Mouse (Mus musculus): ENCODE data around the gene Snx8. TPM values are rescaled to one million over a fixed set of nuclear protein-coding genes. Genes with fewer than 3 reads are reported as not detected.

Snx8 gene
- polyA plus RNA-seq, 1 experiment from 2014 or later, result 40.2 TPM

DNA sequence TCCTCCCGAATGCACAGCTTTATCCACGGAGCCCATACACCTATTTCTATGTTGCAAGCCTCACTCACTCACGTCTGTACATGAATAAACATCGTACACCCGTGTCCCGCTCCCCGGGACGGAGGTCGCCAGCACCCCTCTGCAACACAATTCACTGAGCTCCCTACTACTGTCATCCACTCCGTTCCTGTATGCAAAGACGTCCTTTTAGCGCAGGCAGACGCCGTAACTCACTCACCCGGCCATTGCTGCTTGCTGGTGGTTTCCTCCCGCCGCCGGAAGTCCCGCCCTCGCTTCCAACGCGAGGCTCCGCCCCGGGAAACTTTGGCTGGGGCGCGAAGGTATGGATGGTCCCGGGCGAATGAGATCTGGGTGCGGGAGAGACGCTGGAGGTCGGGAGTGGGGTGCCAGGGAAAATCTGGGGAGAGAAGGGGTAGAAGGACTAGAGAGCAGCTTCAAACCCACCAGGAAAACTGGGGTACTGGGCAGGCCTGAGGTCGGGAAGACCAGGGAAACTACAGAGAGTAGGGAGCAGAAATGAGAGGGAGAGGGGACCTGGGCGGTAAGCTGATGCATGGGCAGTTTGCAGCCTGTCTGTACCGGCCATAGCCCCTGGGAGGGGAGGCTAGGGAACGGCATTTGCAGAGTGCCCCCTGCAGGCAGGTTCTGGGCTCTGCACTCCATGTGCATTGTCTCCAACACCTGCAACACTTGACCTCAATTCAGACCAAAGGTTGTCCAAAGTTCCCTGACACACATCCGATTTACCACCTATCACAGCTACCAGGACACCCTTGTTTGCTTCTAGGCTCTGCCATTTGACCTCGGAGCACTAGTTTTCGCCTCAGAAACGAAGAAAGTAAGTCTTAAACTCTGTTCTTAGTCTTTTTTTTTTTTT lies 57.2 kb downstream of the Snx8 start, which contains the start of gene Mrm2:
Mrm2 (minus strand) TSS at position 284 of the 898 bp plus-strand sequence.
- Histone ChIP-seq H3K27ac (replicated peaks) (peak within 1 kb of the TSS; percentile 80), H3K9me3 (no peaks in the 10 kb centered on the region), H3K36me3 (peaks cover 14% of the 10 kb centered on the region; the same call in 1 of the 2 replicates), H3K9ac (peak within 1 kb of the TSS; percentile 60), H3K4me3 (peak within 1 kb of the TSS; percentile 51), H3K27me3 (no peaks in the 10 kb centered on the region), H3K4me2 (peak within 1 kb of the TSS; percentile 91), H3K4me1 (replicated peaks) (peaks cover 15% of the 10 kb centered on the region)
- ATAC-seq (ENCODE audit: low FRiP score, low read depth), result peak; percentile 78
- 1% methylated on average over 39 of the region's 39 CpGs for WGBS

GRCm38 (mm10) chr5:140324058-140324457 lies 65.0 kb downstream of the Snx8 start:
- Histone ChIP-seq H3K9ac (no peak overlapping the region), H3K4me3 (no peak overlapping the region), H3K36me3 (peaks cover 14% of the 10 kb centered on the region; the same call in 1 of the 2 replicates), H3K9me3 (no peaks in the 10 kb centered on the region), H3K27ac (replicated peaks) (no peak overlapping the region), H3K4me1 (replicated peaks) (peaks cover 16% of the 10 kb centered on the region), H3K4me2 (no peak overlapping the region), H3K27me3 (no peaks in the 10 kb centered on the region)
- WGBS, result 95% methylated on average over 5 of the region's 5 CpGs
- no peak for ATAC-seq (ENCODE audit: low FRiP score, low read depth)

DNA sequence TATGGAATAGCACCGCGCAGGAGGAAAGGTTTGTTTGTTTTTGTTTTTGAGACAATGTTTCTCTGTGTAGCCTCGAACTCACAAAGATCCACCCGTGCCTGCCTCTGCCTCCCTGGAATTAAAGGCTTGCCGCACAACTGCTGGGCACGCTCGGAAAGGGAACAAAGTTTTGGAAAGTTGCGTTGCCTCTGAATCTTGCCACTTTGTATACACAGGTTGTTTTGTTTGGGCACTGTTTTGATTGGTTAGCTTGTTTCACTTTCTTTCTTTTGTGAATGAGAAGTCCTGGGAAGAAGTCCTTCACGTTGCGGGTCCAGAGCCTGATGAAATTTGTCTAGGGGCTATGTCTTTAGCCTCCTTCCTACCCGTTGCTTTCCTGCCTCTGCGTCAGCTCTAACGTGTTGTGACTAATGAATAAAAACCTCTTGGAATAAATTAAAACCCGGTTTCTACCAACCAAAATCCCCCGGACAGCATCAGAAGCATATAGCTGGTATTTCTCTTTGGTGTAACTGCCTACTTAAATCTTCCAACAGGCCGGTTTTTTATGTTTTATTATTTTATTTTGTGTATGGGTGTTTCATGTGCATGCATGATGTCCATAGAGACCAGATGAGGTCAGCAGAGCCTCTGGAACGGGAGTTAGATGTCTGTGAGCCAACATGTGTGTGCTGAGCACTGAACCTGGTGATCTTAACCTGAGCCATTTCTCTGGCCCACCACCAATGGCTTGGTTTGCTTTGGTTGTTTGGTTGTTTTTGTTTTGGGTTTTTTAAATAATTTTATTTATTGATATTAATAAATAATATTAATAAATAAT lies 67.1 kb downstream of the Snx8 start:
- 1% methylated on average over 17 of the region's 17 CpGs for WGBS
- Histone ChIP-seq H3K36me3 (0 out of 2 replicates have a peak, but pooled peaks cover 2% of the 10 kb centered on the region), H3K9ac (peak overlapping the region; percentile 91), H3K27ac (replicated peaks) (peak overlapping the region; percentile 78), H3K4me3 (peak overlapping the region; percentile 84), H3K4me2 (peak overlapping the region; percentile 84), H3K27me3 (no peaks in the 10 kb centered on the region), H3K4me1 (replicated peaks) (peaks cover 16% of the 10 kb centered on the region), H3K9me3 (no peaks in the 10 kb centered on the region)
- no peak for ATAC-seq (ENCODE audit: low FRiP score, low read depth)

GRCm38 (mm10) chr5:140321042-140321755 lies 67.9 kb downstream of the Snx8 start, which contains the start of the genes Mad1l1 and Nudt1:
TSS of gene Mad1l1 (minus strand) at chr5:140321552.
TSS of gene Nudt1 (plus strand) at chr5:140321656.
- peak; percentile 92 for ATAC-seq (ENCODE audit: low FRiP score, low read depth)
- WGBS, result under 1% methylated on average over 60 of the region's 60 CpGs
- H3K9me3 ChIP-seq, result no peaks in the 10 kb centered on the region
- peak within 1 kb of the TSS; percentile 84 for H3K4me3 ChIP-seq
- 0 out of 2 replicates have a peak, but pooled peaks cover 2% of the 10 kb centered on the region for H3K36me3 ChIP-seq
- H3K4me2 ChIP-seq, result peak within 1 kb of the TSS; percentile 84
- peak within 1 kb of the TSS; percentile 91 for H3K9ac ChIP-seq
- peak within 1 kb of the TSS; percentile 78 for H3K27ac ChIP-seq (replicated peaks)
- no peaks in the 10 kb centered on the region for H3K27me3 ChIP-seq
- H3K4me1 ChIP-seq (replicated peaks), result peaks cover 16% of the 10 kb centered on the region

DNA sequence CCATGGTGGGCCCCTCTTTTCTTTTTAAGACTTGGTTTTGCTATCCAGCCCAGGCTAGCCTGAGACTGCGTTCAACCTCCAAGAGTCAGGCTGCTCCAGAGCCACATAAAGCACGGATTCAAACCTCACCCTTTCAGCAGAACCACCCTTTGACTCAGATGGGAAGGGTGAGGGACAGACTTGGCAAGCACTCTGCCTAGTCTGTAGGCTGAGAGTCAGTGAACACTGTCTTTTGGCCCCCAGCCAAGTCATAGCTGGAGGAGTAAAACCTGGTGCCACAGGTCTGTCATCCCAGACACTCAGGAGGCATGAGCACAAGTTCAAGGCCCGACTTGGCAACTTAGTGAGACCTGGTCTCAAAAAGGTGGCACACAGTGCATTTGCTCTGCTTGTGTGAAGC lies 72.3 kb downstream of the Snx8 start:
- Histone ChIP-seq H3K4me3 (no peak overlapping the region), H3K4me2 (no peak overlapping the region), H3K27ac (replicated peaks) (no peak overlapping the region), H3K36me3 (peaks cover 12% of the 10 kb centered on the region), H3K9me3 (no peaks in the 10 kb centered on the region), H3K9ac (no peak overlapping the region), H3K4me1 (replicated peaks) (peaks cover 10% of the 10 kb centered on the region), H3K27me3 (no peaks in the 10 kb centered on the region)
- 84% methylated on average over 3 of the region's 3 CpGs for WGBS
- ATAC-seq (ENCODE audit: low FRiP score, low read depth), result no peak

DNA sequence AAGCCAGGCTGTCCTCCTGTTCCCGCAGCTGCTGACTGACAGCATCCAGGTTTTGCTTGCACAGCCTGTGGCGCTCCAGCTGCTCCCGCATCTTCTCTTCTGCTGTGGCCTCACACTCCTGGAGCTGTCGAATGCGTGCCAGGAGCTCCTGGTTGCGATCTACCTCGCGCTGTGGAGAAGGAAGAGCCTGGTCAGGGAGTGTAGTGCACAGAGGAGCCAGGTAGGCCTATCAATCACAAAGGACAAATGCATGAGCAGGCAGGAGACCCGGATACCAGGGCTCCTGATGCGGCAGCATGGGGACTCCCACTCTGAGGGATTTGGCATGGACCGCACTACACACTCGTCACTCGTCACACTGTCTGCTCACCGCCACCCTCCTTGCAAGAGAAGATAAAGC lies 81.5 kb downstream of the Snx8 start:
- no peak overlapping the region for H3K4me2 ChIP-seq
- no peak overlapping the region for H3K9ac ChIP-seq
- no peaks in the 10 kb centered on the region for H3K4me1 ChIP-seq (replicated peaks)
- H3K27ac ChIP-seq (replicated peaks), result 0 out of 2 replicates have a peak overlapping the region, but pooled peaks have one; percentile 4
- 82% methylated on average over 14 of the region's 14 CpGs for WGBS
- no peaks in the 10 kb centered on the region for H3K27me3 ChIP-seq
- no peak for ATAC-seq (ENCODE audit: low FRiP score, low read depth)
- H3K36me3 ChIP-seq, result peaks cover 33% of the 10 kb centered on the region
- H3K9me3 ChIP-seq, result no peaks in the 10 kb centered on the region
- H3K4me3 ChIP-seq, result no peak overlapping the region

DNA sequence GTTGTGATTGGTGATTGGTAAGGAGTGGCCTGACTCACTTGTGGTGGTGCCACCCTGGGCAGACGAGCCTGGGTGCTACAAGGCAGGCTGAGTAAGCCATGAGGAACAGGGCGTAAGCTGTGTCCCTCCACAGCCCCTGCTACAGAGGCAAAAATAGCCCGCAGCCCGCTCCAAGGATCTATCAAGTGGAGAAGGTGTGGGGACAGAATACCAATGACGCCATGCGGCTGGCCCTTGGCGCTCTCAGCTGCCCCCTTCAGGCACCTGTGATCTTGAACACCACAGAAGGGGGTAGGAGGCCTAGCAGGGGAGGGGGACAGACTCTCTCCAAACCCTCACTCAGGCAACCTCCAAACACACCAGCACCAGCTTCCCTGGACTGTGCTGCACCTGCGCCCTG lies 83.0 kb downstream of the Snx8 start:
- H3K9ac ChIP-seq, result no peak overlapping the region
- H3K36me3 ChIP-seq, result peaks cover 40% of the 10 kb centered on the region
- 69% methylated on average over 8 of the region's 8 CpGs for WGBS

GRCm38 (mm10) chr5:140298291-140298690 lies 90.8 kb downstream of the Snx8 start:
- no peak overlapping the region for H3K27ac ChIP-seq (replicated peaks)
- no peaks in the 10 kb centered on the region for H3K27me3 ChIP-seq
- no peaks in the 10 kb centered on the region for H3K4me1 ChIP-seq (replicated peaks)
- peaks cover 40% of the 10 kb centered on the region for H3K36me3 ChIP-seq
- no peaks in the 10 kb centered on the region for H3K9me3 ChIP-seq
- no peak overlapping the region for H3K4me2 ChIP-seq
- no peak overlapping the region for H3K9ac ChIP-seq
- no peak overlapping the region for H3K4me3 ChIP-seq
- WGBS, result 87% methylated on average over 4 of the region's 4 CpGs
- ATAC-seq (ENCODE audit: low FRiP score, low read depth), result no peak

More for the DNA sequence above, 83.0 kb downstream of the Snx8 start:
- H3K4me3 ChIP-seq, result no peak overlapping the region
- ATAC-seq (ENCODE audit: low FRiP score, low read depth), result no peak
- no peaks in the 10 kb centered on the region for H3K4me1 ChIP-seq (replicated peaks)
- H3K9me3 ChIP-seq, result no peaks in the 10 kb centered on the region
- H3K27ac ChIP-seq (replicated peaks), result no peak overlapping the region
- no peaks in the 10 kb centered on the region for H3K27me3 ChIP-seq
- H3K4me2 ChIP-seq, result no peak overlapping the region

DNA sequence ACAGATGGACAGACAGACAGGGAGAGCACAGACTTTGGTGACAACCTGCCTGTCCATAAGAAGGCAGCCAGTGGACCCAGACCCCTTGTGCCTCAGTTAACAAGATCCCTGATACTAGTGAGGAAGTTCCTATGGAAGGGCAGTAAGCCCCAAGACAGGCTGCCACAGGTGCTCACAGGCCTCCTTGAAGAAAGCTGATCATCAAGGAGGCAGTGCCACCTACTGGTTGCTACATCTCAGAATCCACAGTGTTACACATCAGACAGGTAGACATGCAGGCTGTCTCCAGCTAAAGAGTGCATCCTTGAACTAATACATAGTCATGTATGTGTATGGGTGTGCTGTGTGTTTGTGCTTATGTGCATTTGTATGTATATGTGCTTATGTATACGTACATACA lies 96.9 kb downstream of the Snx8 start:
- Histone ChIP-seq H3K4me1 (replicated peaks) (peaks cover 5% of the 10 kb centered on the region; the same call in 1 of the 2 replicates), H3K27ac (replicated peaks) (no peak overlapping the region), H3K9me3 (no peaks in the 10 kb centered on the region), H3K9ac (no peak overlapping the region), H3K4me2 (no peak overlapping the region), H3K4me3 (no peak overlapping the region), H3K27me3 (no peaks in the 10 kb centered on the region), H3K36me3 (peaks cover 7% of the 10 kb centered on the region; the same call in 1 of the 2 replicates)
- 95% methylated on average over 1 of the region's 1 CpGs for WGBS
- peak; percentile 64; the same call in 1 of the 2 replicates for ATAC-seq (ENCODE audit: low FRiP score, low read depth)

Measured in hindbrain, embryonic 15.5 days (tissue).